Mouse (Mus musculus) MEL-GATA-1-ER (cell line): ENCODE measurements at regions not wholly inside any gene's neighbourhood (a gene's known extent, or its start where the extent isn't known, plus 50 kb on each side); places are given as distances from the start of the nearest gene placed in this dataset.
"Not testable (repeated sequence)": the region's sequence is repeated elsewhere in the genome, so short reads cannot be mapped to it uniquely, and the experiment has no call there.

Experiments
- DNase-seq: peaks from one replicate; pipeline ENCODE4 v3.0.0-alpha.2; 2012; ENCODE audit warnings: low read depth; ENCODE audit errors: extremely low read depth

DNA sequence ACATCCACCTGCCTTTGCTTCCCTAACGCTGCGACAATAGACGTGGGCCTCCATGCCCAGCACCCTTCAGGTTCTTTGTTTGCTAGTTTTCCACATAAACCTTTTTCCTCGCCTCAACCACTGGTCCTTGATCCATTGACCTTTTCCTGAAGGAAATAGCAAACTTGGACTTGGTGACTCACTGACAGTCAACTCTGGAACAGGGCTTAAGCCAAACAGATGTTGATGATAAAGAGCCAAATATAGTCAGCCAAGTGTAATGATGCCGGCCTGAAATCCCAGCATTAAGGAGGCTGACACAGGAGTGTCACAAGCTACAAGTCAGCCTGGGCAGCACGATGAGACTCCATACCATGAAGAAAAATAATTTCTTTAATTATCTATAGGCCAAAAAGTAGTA, 62.9 kb upstream of the Thoc2 start:
- no peak for DNase-seq

DNA sequence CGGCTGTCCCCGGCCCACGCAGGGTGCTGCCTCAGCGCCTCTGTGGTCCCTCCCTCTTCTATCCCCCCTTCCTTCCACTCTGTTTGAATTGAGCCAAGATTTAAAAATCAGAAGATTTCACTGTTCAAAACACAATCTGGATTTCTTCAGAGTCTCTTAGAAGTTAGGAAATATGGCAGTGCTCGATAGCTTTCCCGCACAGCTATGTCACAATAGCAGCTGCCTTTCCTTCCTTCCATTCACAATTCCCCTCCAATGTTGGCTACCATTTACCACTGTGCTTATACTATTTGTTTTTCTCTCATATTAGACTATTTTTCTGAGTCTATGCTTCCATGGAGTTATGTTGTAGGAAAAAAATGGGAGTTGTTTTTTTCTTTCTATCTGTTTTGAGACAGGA, 63.7 kb upstream of the Xiap start:
- DNase-seq: no peak

DNA sequence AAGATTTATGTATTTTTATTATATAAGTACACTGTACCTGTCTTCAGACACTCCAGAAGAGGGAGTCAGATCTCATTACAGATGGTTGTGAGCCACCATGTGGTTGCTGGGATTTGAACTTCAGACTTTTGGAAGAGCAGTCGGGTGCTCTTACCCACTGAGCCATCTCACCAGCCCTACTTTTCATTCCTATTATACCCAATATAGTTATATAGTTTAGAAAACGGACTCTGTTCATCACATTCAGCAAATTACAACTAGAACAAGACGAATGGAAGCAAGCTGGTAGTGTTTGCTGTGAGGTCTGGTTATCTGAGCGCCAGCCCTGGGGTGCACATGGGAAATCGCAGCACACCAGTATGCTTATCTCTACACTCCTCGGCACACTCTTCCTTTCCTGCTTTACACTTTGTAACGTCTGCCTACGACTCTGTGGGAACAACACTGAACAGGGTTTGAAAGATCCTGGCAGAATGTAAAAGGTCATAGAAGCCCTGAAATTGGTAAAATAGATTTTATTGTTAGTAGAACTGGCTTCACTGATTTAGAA, 58.8 kb upstream of the Xiap start:
- DNase-seq: peak; percentile 48

DNA sequence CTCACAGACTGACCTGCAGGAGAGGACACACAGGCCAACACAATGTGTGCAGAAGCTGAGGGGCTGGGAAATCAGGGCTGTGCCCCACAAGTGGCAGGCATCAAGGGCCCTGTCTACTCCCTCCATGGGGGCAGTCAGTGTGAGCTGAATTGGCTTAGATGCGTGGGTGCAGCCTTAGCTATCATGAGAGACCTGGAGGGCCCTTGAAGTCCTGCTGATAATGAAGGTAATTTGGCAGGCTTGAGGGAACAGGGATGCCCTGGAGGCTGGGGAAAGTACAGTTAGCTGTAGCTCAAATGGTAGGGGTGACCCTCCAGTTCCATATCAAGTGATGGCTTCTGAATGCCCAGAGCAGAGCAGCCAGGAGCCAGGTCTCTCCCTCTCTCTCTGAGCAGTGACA, 53.9 kb upstream of the Xiap start:
- not testable (repeated sequence) for DNase-seq

DNA sequence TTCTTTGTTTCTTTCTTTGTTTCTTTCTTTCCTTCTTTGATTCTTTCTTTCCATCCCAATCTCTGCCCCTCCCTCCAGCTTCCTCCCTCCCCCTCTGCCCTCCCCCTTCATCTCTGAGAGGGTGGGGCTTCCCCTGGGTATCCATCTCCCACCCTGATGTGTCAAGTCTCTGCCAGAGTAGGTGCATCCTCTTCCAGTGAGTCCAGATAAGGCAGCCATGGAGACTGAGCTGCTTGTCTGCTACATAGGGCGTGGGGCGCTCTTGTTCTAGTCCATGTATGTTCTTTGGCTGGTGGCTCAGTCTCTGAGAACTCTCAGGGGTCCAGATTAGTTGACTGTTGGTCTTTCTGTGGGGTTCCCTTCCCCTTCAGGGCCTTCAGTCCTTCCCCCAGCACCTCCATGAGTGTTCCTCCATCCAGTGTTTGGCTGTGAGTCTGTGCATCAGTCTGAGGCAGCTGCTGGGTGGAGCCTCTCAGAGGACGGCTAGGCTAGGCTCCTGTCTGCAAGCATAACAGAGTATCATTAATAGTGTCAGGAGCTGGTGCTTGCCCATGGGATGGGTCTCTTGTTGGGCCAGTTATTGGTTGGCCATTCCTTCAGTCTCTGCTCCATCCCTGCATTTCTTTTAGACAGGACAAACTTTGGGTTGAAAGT, 52.8 kb upstream of the Xiap start:
- DNase-seq: not testable (repeated sequence)
